In the genomic region with DNA sequence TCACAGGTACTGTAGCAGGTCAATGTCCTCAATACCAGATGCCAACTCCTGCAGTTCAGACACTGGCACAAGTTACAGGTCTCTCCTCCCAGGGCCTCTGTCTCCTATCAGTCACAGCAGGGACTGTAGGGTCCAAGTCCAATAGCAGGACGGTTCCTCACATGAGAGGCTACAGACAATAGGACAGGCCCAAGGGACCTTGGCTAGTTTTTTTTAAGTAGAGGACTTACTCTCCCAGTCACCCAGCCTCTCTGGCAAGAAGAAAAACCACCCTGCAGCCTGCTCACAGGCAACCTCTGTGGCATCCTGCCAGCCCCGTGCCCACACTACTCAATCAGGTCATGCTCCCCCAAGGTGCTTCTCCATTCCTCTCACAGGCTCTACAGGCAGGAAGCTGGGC, we compare ENCODE assay signal across 17 mouse cellular contexts. TPM values are rescaled to one million over a fixed set of nuclear protein-coding genes. Genes with fewer than 3 reads are reported as not detected.
DNase-seq lines count a peak whose midpoint lies in the region; ATAC-seq and TF ChIP-seq lines count a peak whose summit lies in the region.
"Had no signal": no experiment of that assay in that cellular context is flagged by ENCODE, and none has a peak within 500 bp of the region (broad histone marks: within the 10 kb centered on the region; RNA-seq: fewer than 3 reads in every experiment).

No protein-coding gene starts in this region.

- H3K4me1 ChIP-seq in intestine, postnatal 0 days (replicated peaks; ENCODE audit: control insufficient read depth, insufficient read depth, low read length), result peaks cover 9% of the 10 kb centered on the region; the same call in 1 of the 2 replicates
- peaks cover 21% of the 10 kb centered on the region for H3K4me1 ChIP-seq in small intestine, adult 2 months (ENCODE audit: control insufficient read depth, insufficient read depth, insufficient read length, low read length)

- no peaks in the 10 kb centered on the region for H3K9me3 ChIP-seq in intestine, postnatal 0 days (ENCODE audit: control insufficient read depth)

- no peak overlapping the region for H3K4me3 ChIP-seq in intestine, postnatal 0 days (ENCODE audit: low read depth, low read length)
- no peak overlapping the region for H3K4me3 ChIP-seq in small intestine, adult 2 months (ENCODE audit: low read depth, low read length)
- H3K4me3 ChIP-seq: erythroblast, embryonic 14.5 days had no signal

- TF ChIP-seq CTCF in intestine, postnatal 0 days (IDR thresholded peaks at IDR 0.05; ENCODE audit: low read depth), result no peak
- TF ChIP-seq CTCF in small intestine, adult 2 months (IDR thresholded peaks at IDR 0.05; ENCODE audit: extremely low read depth, insufficient read length, insufficient replicate concordance, low read depth, low read length), result no peak

- DNase-seq in gastrocnemius, postnatal 14 days, result peak; percentile 11
- no peak for DNase-seq in gastrocnemius, adult 18-20 months (ENCODE audit: low spot score)
- peak; percentile 18 for DNase-seq in thymus, postnatal 4 days
- DNase-seq in thymus, postnatal 10 days (ENCODE audit: low spot score in 2 of 2), result no peak
- DNase-seq in heart, postnatal 25 days (ENCODE audit: low spot score), result no peak
- DNase-seq in thymus, postnatal 0 days (ENCODE audit: low spot score), result no peak
- DNase-seq: embryo, embryonic 11 days; heart, adult 11 months; heart, postnatal 10 days; layer of hippocampus, adult 9-11 months; liver, postnatal 0 days; right cerebral cortex, adult 18-20 months had no signal

- no peak for TF ChIP-seq POLR2A in small intestine, adult 2 months (IDR thresholded peaks at IDR 0.05; ENCODE audit: low read depth, low read length)

- no peak overlapping the region for H3K4me2 ChIP-seq in intestine, postnatal 0 days (replicated peaks; ENCODE audit: low read depth)

- intact Hi-C loops in gastrocnemius, postnatal 14 days (cut with DNase I; ENCODE audit: low total_unique reads), result no loop called here
- intact Hi-C loops in heart, postnatal 25 days (cut with DNase I), result no loop called here

- ATAC-seq in intestine, postnatal 0 days, result peak; percentile 86
- ATAC-seq: liver, postnatal 0 days had no signal

- no peaks in the 10 kb centered on the region for H3K27me3 ChIP-seq in intestine, postnatal 0 days (replicated peaks; ENCODE audit: control insufficient read depth, insufficient read depth, low read length)
- H3K27me3 ChIP-seq in small intestine, adult 2 months (ENCODE audit: control insufficient read depth, insufficient read depth, low read length), result no peaks in the 10 kb centered on the region
- H3K27me3 ChIP-seq: CH12.LX had no signal

- no peak overlapping the region for H3K9ac ChIP-seq in intestine, postnatal 0 days (ENCODE audit: low read depth, low read length)
- H3K9ac ChIP-seq: liver, postnatal 0 days had no signal

- H3K27ac ChIP-seq in intestine, postnatal 0 days (ENCODE audit: low read depth, low read length), result peak overlapping the region; percentile 62; the same call in 1 of the 2 replicates
- H3K27ac ChIP-seq in small intestine, adult 2 months (ENCODE audit: insufficient read depth, low read depth, low read length), result peak overlapping the region; percentile 77
- H3K27ac ChIP-seq: macrophage had no signal

- H3K36me3 ChIP-seq in intestine, postnatal 0 days (ENCODE audit: control insufficient read depth, insufficient read depth), result no peaks in the 10 kb centered on the region
- H3K36me3 ChIP-seq in small intestine, adult 2 months (ENCODE audit: control insufficient read depth, insufficient read depth, low read length), result no peaks in the 10 kb centered on the region

- 50% methylated on average over 2 of the region's 2 CpGs for WGBS in intestine, postnatal 0 days
- 8% methylated on average over 2 of the region's 2 CpGs for WGBS in small intestine, adult 2 months

RNA-seq across cellular contexts. Expression of a gene that starts 43.0 kb away (rescaled TPM):
- total RNA-seq in gastrocnemius, postnatal 14 days (2021), result 10 to 100 TPM; 21.6 to 26.0 TPM
- 10 to 100 TPM; 25.9 to 52.4 TPM for total RNA-seq in gastrocnemius, adult 18-20 months (2021)
- polyA plus RNA-seq in intestine, postnatal 0 days (2015; fragmentation: Nextera tagmentation; extraction: Ambion mirVana), result 2.6 and 3.0 TPM in 2 replicates
- 10.5 and 15.1 TPM in 2 replicates for polyA plus RNA-seq in small intestine, adult 2 months (2012; rRNA removed)
- total RNA-seq in heart, postnatal 25 days (2021), result 1 to 10 TPM; 5.6 to 6.9 TPM
- polyA plus RNA-seq in thymus, postnatal 0 days (2015; fragmentation: Nextera tagmentation; extraction: Ambion mirVana), result 2.3 TPM in 2 replicates

Comparison
In these comparisons a context has a peak if more than half of its experiments do, and no peak if none do; other contexts are left out.
1. DNase-seq: peak in gastrocnemius, postnatal 14 days (single experiment) and thymus, postnatal 4 days (single experiment); none in gastrocnemius, adult 18-20 months (single experiment), thymus, postnatal 10 days (0 of 2), heart, postnatal 25 days (single experiment) and thymus, postnatal 0 days (single experiment).